Mouse (Mus musculus): ENCODE measurements at regions not wholly inside any gene's neighbourhood (a gene's known extent, or its start where the extent isn't known, plus 50 kb on each side); places are given as distances from the start of the nearest gene placed in this dataset.

GRCm38 (mm10) chr10:125895744-125896482, 70.1 kb upstream of the Lrig3 start:
- no peak for DNase-seq

GRCm38 (mm10) chr10:125896646-125897045, 69.3 kb upstream of the Lrig3 start:
- DNase-seq = no peak

GRCm38 (mm10) chr10:125899504-125899903, 66.5 kb upstream of the Lrig3 start:
- DNase-seq = no peak

GRCm38 (mm10) chr10:125900562-125900961, 65.4 kb upstream of the Lrig3 start:
- DNase-seq = no peak

- DNase-seq = no peak
Measured at GRCm38 (mm10) chr10:125902668-125903067, 63.3 kb upstream of the Lrig3 start.

- no peak for DNase-seq
Measured at GRCm38 (mm10) chr10:125912207-125912606, 53.8 kb upstream of the Lrig3 start.

Data from adrenal gland, postnatal 10 days (tissue).